27 mouse cellular contexts compared by ENCODE assay signal in genomic region chrX:52177067-52177466, GRCm38 (mm10). TPM values are rescaled to one million over a fixed set of nuclear protein-coding genes. Genes with fewer than 3 reads are reported as not detected.
"Had no signal": no experiment of that assay in that cellular context is flagged by ENCODE, and none has a peak within 500 bp of the region (broad histone marks: within the 10 kb centered on the region; RNA-seq: fewer than 3 reads in every experiment).

No protein-coding gene starts in this region.

- H3K9me3 ChIP-seq: heart, embryonic 10.5 days; heart, embryonic 12.5 days; hindbrain, embryonic 10.5 days; hindbrain, embryonic 13.5 days; hindbrain, embryonic 15.5 days; kidney, embryonic 15.5 days; limb, embryonic 13.5 days; limb, embryonic 15.5 days; liver, embryonic 13.5 days had no signal

- ATAC-seq: hindbrain, postnatal 0 days; intestine, embryonic 16.5 days had no signal

- H3K4me3 ChIP-seq: gastrocnemius, adult 2 months; heart, embryonic 10.5 days; heart, embryonic 12.5 days; hindbrain, embryonic 10.5 days; hindbrain, embryonic 13.5 days; hindbrain, embryonic 15.5 days; kidney, embryonic 15.5 days; limb, embryonic 13.5 days; limb, embryonic 15.5 days; liver, embryonic 13.5 days had no signal

- H3K27ac ChIP-seq: gastrocnemius, adult 2 months; heart, embryonic 10.5 days; hindbrain, embryonic 10.5 days; hindbrain, embryonic 13.5 days; hindbrain, embryonic 15.5 days; hindbrain, postnatal 0 days; kidney, embryonic 15.5 days; kidney, postnatal 0 days; limb, embryonic 13.5 days; limb, embryonic 15.5 days; liver, embryonic 13.5 days had no signal

- H3K36me3 ChIP-seq: heart, embryonic 10.5 days; heart, embryonic 12.5 days; hindbrain, embryonic 10.5 days; hindbrain, embryonic 13.5 days; hindbrain, embryonic 15.5 days; kidney, embryonic 15.5 days; limb, embryonic 13.5 days; limb, embryonic 15.5 days; liver, embryonic 13.5 days had no signal

- H3K27me3 ChIP-seq: heart, embryonic 12.5 days; hindbrain, embryonic 15.5 days; limb, embryonic 15.5 days; liver, embryonic 13.5 days had no signal

- H3K9ac ChIP-seq: heart, embryonic 12.5 days; hindbrain, embryonic 13.5 days; hindbrain, embryonic 15.5 days; kidney, embryonic 15.5 days; limb, embryonic 13.5 days; limb, embryonic 15.5 days; liver, embryonic 13.5 days had no signal

- DNase-seq: gastrocnemius, adult 2 months; gastrocnemius, postnatal 10 days; gastrocnemius, postnatal 25 days; heart, adult 18-20 months; heart, postnatal 10 days; heart, postnatal 4 days; kidney, adult 11 months; kidney, adult 2 months; kidney, adult 9 months; kidney, postnatal 14 days; kidney, postnatal 36 days; layer of hippocampus, adult 9-11 months; layer of hippocampus, postnatal 36 days; left cerebral cortex, postnatal 4 days; liver, embryonic 13.5 days had no signal

- H3K4me2 ChIP-seq: heart, embryonic 12.5 days; hindbrain, embryonic 13.5 days; hindbrain, embryonic 15.5 days; kidney, embryonic 15.5 days; limb, embryonic 13.5 days; limb, embryonic 15.5 days; liver, embryonic 13.5 days had no signal

- H3K4me1 ChIP-seq: heart, embryonic 10.5 days; hindbrain, embryonic 10.5 days; hindbrain, embryonic 13.5 days; hindbrain, embryonic 15.5 days; kidney, embryonic 15.5 days; limb, embryonic 13.5 days; limb, embryonic 15.5 days had no signal

RNA-seq across cellular contexts. Expression of gene Gpc4, which starts 12.0 kb away (rescaled TPM):
- total RNA-seq: granulocyte monocyte progenitor cell, adult 5-6 weeks had no signal
